Mouse (Mus musculus): ENCODE measurements around the gene Fbxw4.
"Not testable (repeated sequence)": the region's sequence is repeated elsewhere in the genome, so short reads cannot be mapped to it uniquely, and the experiment has no call there.

Fbxw4 gene

DNA sequence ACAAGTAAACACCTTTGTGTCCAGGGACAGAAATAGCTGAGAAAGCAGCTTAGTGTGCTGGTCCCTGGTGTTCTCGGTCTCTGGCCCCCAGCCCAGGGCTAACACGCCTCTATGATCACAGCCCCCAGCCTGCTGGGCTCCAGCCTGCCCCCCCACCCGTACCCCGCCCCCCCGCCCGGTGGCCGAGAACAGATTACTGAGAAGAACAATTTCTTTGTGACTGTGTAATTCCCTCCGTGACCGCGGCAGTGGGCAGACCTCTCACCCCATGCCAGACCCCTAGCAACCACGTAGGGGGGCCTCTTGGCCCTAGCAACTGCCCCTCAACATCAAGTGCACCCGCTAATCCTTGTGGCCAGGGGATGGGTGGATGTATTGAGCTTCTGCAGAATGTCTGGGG, 79.9 kb downstream of the Fbxw4 start:
- no peak for DNase-seq (ENCODE audit: low spot score)

- no peak for DNase-seq (ENCODE audit: low spot score)
Measured at GRCm38 (mm10) chr19:45579416-45579815, 80.7 kb downstream of the Fbxw4 start.

GRCm38 (mm10) chr19:45578976-45579375, 81.1 kb downstream of the Fbxw4 start:
- no peak for DNase-seq (ENCODE audit: low spot score)

GRCm38 (mm10) chr19:45577141-45577750, 82.9 kb downstream of the Fbxw4 start:
- DNase-seq (ENCODE audit: low spot score) = no peak

GRCm38 (mm10) chr19:45575632-45576001, 84.5 kb downstream of the Fbxw4 start:
- DNase-seq (ENCODE audit: low spot score) = no peak

- DNase-seq (ENCODE audit: low spot score) = no peak
Measured at GRCm38 (mm10) chr19:45574941-45575631, 85.0 kb downstream of the Fbxw4 start.

GRCm38 (mm10) chr19:45574339-45574898, 85.7 kb downstream of the Fbxw4 start:
- DNase-seq (ENCODE audit: low spot score) = no peak

DNA sequence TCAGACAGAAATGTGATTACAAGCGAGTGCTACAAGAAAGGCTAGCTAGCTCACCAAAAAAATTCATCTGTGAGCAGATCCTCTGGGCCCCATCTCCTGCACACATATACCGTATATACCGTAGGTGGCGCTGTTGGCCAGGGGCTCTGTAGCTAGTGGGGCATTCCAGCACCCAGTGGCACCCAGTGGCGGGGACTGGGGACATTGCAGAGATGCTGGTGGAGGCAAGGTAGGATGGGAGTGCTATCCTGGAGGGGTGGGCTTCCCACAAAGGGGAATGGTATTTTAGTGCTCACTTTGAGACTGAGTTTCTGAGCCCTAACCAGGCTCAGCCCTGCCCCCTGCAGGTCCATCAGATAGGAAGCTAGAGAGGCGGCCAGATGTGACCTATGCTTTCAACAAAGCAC, 86.2 kb downstream of the Fbxw4 start:
- peak; percentile 62 for DNase-seq (ENCODE audit: low spot score)

- no peak for DNase-seq (ENCODE audit: low spot score)
Measured at GRCm38 (mm10) chr19:45573033-45573432, 87.1 kb downstream of the Fbxw4 start.

DNA sequence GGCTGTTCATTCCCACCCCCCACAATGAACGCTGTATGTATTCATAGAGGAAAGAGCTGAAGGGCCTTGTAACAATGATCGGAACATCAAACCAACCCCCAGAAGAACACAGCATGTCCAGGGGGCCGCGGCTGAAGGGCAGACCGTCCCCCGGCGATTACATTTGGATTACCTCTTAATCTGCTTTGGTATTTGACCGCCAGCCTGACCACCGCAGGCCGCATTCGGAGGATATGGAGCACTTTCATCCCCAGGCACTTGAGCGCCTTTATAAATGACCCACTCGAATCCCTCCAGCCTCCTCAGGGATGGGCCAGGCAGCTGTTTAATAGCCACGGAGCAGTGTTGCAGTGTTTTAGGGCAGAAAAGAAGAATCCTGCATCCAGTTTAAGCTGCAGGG, 92.7 kb downstream of the Fbxw4 start:
- DNase-seq (ENCODE audit: low spot score) = no peak

GRCm38 (mm10) chr19:45565925-45566715, 94.0 kb downstream of the Fbxw4 start:
- DNase-seq (ENCODE audit: low spot score) = no peak

- peak; percentile 82 for DNase-seq (ENCODE audit: low spot score)
Measured at GRCm38 (mm10) chr19:45560153-45560890, 99.8 kb downstream of the Fbxw4 start, which contains the start of the genes Poll and Gm17018. Gene Poll, minus strand, starts transcription at chr19:45560531. Gene Gm17018, plus strand, starts transcription at chr19:45560615.

- DNase-seq (ENCODE audit: low spot score) = no peak
Measured at GRCm38 (mm10) chr19:45554136-45554535, 106.0 kb downstream of the Fbxw4 start.

DNA sequence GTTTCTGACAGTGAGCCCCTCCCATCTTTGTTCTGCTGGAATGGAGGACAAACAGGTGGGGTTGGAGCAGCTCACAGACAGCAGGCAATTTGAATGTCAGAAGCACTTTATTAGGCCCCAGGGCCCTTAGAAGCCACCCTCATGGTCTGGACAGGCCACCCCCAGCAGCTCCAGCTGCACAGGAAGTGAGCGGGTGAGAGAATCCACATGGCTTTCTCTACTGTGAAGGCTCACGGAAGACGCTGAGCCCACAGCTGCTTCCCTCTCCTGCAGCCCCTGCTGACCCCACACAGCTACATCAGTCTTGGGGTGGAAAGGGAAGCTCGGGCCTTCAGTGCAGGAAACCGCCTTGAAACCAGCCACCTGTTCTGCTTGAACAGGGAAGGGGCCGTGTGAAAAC, 107.9 kb downstream of the Fbxw4 start:
- no peak for DNase-seq (ENCODE audit: low spot score)

DNA sequence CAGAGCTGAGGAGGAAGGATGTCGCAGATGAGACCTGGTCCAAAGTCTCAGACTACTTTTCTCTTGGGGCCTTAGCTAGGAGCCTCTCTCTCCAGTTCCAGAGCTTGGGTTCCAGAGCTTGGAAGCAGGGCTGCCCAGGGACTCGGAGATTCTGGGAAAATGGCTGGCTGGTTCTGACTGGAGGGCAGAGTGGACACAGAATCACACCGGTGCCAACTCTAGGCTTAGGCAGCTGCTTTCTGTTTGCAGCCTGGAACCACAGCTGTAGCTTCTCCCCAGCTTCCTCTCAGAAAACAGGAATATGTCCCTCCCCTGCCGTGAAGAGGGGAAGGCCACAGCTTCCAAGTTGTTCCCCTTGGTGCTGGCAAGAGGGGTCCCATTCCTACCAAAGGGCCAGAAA, 110.2 kb downstream of the Fbxw4 start:
- no peak for DNase-seq (ENCODE audit: low spot score)

DNA sequence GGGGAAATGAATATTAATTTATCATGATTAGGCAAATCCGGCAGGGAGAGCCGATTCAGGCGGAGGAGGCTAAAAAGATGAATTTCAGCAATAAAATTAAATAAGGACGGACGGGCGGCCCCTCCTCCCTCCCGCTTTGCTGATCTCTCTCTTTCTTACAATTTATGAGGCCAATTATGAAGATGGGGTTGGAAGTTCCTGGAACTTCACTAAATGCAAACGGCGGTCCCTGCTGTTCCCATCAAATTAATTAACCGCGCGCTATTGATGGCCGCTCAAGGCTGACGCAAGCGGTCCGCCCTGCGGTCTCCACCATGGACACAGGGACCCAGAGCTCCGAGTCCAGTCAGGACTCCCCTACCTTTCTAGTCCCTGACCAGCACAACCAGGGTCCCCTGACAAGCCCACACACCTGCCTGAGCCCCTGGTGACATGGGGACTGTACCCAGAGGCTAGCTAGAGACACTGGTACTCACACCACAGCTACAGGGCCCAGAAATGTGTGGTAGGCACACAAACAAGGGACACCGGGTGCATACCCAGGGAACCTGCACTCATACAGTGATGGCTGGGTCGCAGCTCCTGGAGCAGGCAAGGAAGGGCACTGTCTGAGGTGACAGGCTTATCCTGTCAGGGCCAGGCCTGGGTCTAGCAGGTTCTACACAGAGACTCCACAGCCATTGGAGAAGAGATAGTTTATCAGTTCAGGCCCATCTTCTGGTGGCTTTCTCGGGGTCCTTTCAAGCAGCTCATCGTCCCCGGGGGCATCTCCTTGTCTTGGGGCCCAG, 110.8 kb downstream of the Fbxw4 start:
- DNase-seq (ENCODE audit: low spot score) = no peak

- not testable (repeated sequence) for DNase-seq (ENCODE audit: low spot score)
Measured at GRCm38 (mm10) chr19:45548196-45548595, 111.9 kb downstream of the Fbxw4 start.

DNA sequence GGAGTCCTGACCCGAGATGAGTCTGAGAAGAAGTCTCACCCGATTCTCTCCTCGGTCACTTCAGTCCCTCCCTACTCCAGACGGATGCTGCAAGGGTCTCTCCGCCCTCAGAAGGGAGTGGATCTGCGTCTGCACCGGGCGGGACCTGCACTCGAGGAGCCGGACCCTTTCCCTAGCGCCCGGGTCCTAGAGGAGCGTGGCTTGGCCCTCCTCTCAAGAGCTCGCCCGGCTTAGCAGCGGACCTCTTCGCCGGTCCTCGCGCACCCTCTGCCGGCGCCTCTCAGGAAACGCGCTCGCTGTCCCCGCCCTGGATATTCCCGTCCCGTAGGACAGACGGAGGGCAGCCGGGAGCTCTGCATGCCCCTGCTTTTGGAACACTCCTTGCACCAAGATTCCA, 115.2 kb downstream of the Fbxw4 start:
- peak; percentile 87 for DNase-seq (ENCODE audit: low spot score)

GRCm38 (mm10) chr19:45544152-45544924, 115.8 kb downstream of the Fbxw4 start:
- DNase-seq (ENCODE audit: low spot score) = peak; percentile 53

- no peak for DNase-seq (ENCODE audit: low spot score)
Measured at GRCm38 (mm10) chr19:45542061-45542460, 118.1 kb downstream of the Fbxw4 start.

Measured in ovary, postnatal 36 days (tissue).